Mouse (Mus musculus) kidney, postnatal 10 days (tissue): ENCODE measurements around the gene Zfp62.

Source experiments
- DNase-seq: peaks from one replicate; pipeline ENCODE4 v3.0.0; 2021; ENCODE audit warnings: mixed read lengths

Gene Zfp62

DNA sequence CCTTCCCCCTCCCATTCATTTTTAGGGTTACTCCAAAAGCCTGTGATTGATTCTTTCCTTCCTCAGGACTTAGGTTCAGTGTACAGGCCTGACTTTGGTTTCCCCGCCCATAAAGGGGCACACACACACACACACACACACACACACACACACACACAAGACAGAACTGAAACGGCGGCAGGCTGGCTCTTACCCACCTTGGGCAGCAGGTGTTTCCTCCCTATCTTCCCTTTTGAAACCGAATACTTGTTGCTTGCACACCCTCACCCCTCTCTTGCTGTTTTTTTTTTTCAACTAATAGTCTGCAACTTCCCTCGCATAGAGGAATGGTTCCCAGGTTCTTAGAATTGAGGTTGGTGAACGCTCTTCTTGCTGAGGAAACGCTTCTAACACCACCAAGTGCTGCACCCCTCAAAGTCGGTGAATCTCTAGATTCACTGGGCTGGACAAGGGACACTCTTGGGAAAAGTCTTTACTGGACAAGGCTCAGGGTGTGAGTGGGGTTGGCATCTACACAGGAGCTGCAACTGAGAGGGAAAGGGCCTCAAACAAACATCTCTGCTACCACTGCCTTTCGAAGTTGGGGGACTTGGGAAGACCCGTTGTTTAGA lies 46.8 kb downstream of the Zfp62 start:
- peak; percentile 59 for DNase-seq

GRCm38 (mm10) chr11:49250422-49251379 lies 47.6 kb downstream of the Zfp62 start:
- DNase-seq = peak; percentile 95

- no peak for DNase-seq
Observed at GRCm38 (mm10) chr11:49251380-49251761, 48.3 kb downstream of the Zfp62 start.

DNA sequence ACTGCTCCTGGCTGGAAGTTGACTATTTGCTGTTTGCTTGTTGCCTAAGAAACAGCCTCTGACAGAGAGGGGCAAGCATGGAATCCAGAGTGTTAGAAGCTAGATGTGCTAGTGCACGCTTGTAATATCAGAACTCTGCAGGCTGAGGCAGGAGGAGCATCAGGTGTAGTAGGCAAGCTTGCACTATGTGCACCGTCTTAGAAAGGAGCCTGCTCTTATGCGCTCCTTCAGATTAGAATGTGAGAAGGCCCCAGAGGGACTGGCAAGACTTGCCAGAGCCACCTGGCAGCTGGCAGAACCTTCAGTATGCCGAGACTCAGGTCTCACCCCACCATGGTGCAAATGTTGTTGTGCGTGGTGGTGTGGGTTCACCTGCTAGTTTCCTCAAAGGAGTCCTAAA lies 49.0 kb downstream of the Zfp62 start:
- no peak for DNase-seq

GRCm38 (mm10) chr11:49253035-49253434 lies 49.9 kb downstream of the Zfp62 start:
- no peak for DNase-seq

DNA sequence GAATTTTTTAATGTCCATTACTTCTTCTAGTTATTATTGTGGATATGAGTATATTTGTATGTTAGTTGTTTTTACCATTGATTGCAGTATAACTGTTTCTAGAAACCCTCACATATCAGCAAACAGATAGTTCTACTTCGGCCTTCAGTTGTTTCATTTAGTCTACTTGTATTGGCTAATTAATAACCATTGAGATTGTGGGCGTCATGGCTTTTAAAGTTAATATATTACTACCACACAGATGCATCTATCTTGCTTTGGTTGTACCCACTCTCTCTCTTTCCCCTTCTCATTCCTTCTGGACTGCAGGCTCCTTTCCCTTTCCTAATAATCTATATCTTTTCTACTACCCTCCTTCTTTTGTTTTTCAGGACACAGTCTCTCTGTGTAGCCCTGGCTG lies 56.2 kb downstream of the Zfp62 start:
- no peak for DNase-seq

DNA sequence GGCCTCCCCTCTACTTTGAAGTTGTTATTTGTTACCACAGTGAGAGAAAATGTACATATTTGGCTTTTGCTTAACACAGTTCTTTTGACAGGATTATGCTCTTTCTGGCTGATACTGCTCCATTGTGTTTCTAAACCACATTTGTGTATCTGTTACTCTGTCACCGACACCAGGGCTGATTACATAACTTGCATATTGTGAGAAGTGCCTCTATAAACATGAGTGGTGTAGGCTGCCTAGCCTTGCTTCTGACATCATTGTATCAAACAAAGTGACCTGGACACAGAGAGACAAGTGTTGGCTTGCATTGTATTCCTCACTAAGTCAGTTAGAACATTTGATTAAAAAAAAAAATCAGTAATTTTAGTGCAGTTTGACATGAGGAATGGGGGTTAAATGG lies 56.7 kb downstream of the Zfp62 start:
- DNase-seq = no peak

- DNase-seq = peak; percentile 83
Observed at GRCm38 (mm10) chr11:49260598-49261312, 57.7 kb downstream of the Zfp62 start.

DNA sequence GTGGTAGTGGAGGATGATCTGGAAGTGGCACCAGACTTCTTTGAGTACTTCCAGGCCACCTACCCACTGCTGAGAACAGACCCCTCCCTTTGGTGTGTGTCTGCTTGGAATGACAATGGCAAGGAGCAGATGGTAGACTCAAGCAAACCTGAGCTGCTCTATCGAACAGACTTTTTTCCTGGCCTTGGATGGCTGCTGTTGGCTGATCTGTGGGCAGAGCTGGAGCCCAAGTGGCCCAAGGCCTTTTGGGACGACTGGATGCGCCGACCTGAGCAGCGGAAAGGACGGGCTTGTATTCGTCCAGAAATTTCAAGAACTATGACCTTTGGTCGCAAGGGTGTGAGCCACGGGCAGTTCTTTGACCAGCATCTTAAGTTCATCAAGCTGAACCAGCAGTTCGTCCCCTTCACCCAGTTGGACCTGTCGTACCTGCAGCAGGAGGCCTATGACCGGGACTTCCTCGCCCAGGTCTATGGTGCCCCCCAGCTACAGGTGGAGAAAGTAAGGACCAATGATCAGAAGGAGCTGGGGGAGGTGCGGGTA lies 58.3 kb downstream of the Zfp62 start:
- DNase-seq = peak; percentile 45

DNA sequence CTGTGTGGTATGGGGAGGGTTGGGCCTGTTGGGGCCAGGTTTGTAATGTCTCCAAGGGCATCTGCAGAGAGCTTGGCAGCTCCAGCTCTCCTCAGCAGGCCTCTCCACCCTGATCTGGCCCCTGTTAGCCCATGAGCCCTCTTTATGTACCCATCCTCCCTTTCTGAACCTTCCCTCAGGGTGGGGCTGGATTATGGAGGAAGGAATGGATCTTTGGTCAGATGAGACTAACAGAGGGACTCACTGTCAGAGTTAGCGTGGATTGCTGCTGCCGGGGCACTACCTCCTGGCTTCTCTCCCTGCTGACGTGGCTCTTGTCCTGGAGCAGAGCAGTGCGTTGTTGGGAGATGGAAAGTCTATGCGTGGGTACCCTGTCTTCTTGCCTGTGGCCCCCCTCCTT lies 59.2 kb downstream of the Zfp62 start:
- DNase-seq = no peak

DNA sequence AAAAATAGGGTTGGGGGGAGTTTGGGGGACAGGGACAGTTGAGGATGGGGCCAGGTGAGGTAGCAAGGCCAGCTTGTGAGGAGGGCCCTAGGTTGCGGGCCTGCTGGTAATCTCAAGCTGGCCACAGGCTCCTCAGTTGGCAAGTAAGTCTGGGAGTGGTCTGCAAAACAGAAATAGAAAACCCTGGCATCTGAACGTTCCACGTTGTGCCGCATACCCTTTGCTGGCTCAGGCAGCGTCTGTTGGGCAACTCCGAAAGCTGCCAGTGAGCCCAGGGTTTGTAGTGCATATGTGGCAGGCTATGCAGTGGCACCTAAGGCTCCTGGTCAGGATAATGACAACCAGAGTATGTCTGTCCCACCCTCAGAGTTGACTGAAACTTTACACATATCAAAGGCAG lies 60.1 kb downstream of the Zfp62 start:
- DNase-seq = no peak

- no peak for DNase-seq
Observed at GRCm38 (mm10) chr11:49264081-49264480, 61.0 kb downstream of the Zfp62 start.

GRCm38 (mm10) chr11:49264622-49265021 lies 61.5 kb downstream of the Zfp62 start:
- DNase-seq = no peak

DNA sequence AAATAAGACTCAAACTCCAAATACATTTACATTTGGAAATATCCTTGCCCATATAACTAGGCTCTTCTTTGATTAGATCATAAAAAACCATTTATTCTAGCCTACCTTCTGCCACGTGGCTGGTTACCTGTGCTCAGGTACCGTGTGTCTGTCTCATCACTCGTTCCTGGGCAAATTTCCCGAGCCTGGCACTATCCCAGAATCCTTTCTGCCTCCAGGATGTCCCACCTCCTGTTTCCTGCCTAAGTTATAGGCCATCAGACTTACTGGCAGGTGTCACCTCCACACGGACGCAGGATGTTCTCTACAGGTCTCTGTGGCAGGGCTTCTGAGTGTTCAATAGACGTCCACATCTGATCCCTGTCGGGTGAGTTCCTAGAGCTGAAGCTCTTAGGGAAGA lies 62.0 kb downstream of the Zfp62 start:
- no peak for DNase-seq

DNA sequence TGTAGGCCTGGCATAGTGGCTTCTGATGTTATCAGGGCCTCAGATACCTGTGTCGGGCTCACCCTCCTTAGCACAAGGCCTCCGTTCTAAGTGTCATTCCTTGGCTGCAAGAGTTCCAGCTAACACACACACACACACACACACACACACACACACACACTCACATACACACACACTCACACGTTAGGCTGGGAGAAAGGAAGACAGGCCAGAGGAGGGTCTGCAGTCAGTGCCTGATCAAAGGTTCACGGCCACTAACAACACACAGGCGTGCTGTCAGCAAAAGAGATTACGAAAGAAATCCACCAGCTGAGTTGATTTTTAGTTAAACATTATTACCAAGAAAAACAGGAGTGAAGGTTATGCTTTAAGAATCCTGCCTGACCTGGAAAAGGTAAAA lies 63.6 kb downstream of the Zfp62 start:
- DNase-seq = peak; percentile 53

DNA sequence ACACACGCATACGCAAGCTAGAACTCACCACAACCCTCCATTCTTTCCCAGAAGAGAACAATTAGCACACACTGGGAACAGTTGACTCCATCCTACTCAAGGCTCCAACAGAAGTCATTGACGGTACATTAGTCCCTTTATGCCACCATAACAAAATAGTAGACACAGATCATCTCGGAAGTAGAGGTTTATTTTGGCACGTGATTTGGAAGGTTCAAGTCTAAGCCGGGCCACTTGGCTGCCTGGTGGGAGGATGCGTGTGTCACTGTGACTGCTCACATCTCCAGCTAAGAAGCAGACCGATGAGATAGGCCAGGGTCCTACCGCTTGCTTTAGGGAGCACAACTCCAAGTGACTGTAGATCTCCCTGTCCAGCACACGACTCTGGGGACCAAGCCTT lies 64.2 kb downstream of the Zfp62 start:
- DNase-seq = no peak

DNA sequence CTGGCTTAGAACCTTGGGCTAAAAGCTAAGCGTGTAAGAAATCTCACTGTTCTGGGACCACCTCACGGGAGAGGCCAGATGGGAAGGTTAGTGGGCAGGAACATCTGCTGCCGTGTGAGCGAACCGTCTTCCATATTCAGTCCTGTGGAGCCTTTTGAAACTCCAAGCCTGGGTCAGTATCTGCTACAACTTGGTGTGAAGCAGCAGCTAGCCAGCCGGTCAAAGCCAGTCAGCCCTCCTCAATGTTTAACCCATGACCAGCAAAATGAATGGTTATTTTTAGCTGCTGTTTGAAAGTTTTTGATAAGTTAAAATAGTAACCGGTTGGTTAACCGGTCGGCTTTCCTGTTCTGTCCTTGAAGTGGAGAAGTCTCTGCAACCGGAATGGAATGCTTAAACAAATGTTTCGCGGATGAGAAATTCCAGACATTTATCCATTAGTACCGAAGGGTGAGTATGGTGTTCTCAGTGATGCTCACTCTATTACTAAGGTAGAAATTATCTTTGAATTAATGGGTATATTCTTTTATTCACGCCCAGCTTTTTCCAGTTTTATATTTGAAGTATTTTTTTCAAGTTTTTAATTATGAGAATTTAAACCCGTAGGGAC lies 65.0 kb downstream of the Zfp62 start:
- DNase-seq = peak; percentile 44
